Mouse (Mus musculus) E14TG2a.4 (cell line): ENCODE data around the gene Smok3c.

Experiments
- CTCF ChIP-seq: conservative IDR thresholded peaks from 2 replicates; pipeline ENCODE4 v1.5.1; 2014; ENCODE audit warnings: low read length
- NANOG ChIP-seq: IDR thresholded peaks from 2 replicates; pipeline ENCODE4 v1.6.1; 2014; ENCODE audit warnings: borderline replicate concordance, low read length, mixed read lengths
- POU5F1 ChIP-seq: IDR thresholded peaks from 2 replicates; pipeline ENCODE4 v1.6.1; 2014; ENCODE audit warnings: low read length, borderline replicate concordance

GRCm38 (mm10) chr5:138016530-138016929 lies 36.5 kb upstream of the Smok3c start:
- no peak for TF ChIP-seq CTCF
- no peak for TF ChIP-seq POU5F1
- no peak for TF ChIP-seq NANOG
